Mouse (Mus musculus) kidney, embryonic 14.5 days (tissue): ENCODE data around the gene Btbd35f13. TPM values are rescaled to one million over a fixed set of nuclear protein-coding genes. Genes with fewer than 3 reads are reported as not detected.
"Not testable (repeated sequence)": the region's sequence is repeated elsewhere in the genome, so short reads cannot be mapped to it uniquely, and the experiment has no call there.

Source experiments
- ATAC-seq: fragments of 200-750 bp; cut with Nextera tagmentation; 2 replicates; pipeline ENCODE4 v1.8.0; 2017; ENCODE audit warnings: moderate number of reproducible peaks, mild to moderate bottlenecking, moderate TSS enrichment, moderate library complexity; ENCODE audit not compliant: low FRiP score, low TSS enrichment
- H3K27ac ChIP-seq: fragments of 300-500 bp; sonication (generic); 2 replicates; pipeline ENCODE4 v1.5.1; 2014; ENCODE audit warnings: low read depth, mild to moderate bottlenecking, low read length, moderate library complexity, mixed read lengths
- H3K27me3 ChIP-seq: fragments of 300-500 bp; sonication (generic); 2 replicates; pipeline ENCODE4 v1.6.1; 2014; ENCODE audit warnings: mild to moderate bottlenecking, low read length; ENCODE audit not compliant: control insufficient read depth, insufficient read depth
- H3K36me3 ChIP-seq: fragments of 300-500 bp; sonication (generic); 2 replicates; pipeline ENCODE4 v1.6.1; 2014; ENCODE audit warnings: low read length, mixed read lengths; ENCODE audit not compliant: control insufficient read depth, insufficient read depth
- H3K4me1 ChIP-seq: fragments of 300-500 bp; sonication (generic); 2 replicates; pipeline ENCODE4 v1.6.1; 2014; ENCODE audit warnings: low read length, mixed read lengths; ENCODE audit not compliant: control insufficient read depth, insufficient read depth
- H3K4me2 ChIP-seq: fragments of 300-500 bp; sonication (generic); replicated peaks from 2 replicates; pipeline ENCODE4 v1.6.1; 2014; ENCODE audit warnings: low read depth, mild to moderate bottlenecking, low read length
- H3K4me3 ChIP-seq: fragments of 300-500 bp; sonication (generic); 2 replicates; pipeline ENCODE4 v1.5.1; 2014; ENCODE audit warnings: mild to moderate bottlenecking, low read length
- H3K9ac ChIP-seq: fragments of 300-500 bp; sonication (generic); 2 replicates; pipeline ENCODE4 v1.6.1; 2014; ENCODE audit warnings: low read depth, mild to moderate bottlenecking, low read length, moderate library complexity
- H3K9me3 ChIP-seq: fragments of 300-500 bp; sonication (generic); 2 replicates; pipeline ENCODE4 v1.6.1; 2016; ENCODE audit warnings: low read length; ENCODE audit not compliant: control insufficient read depth
- WGBS: fragments of 180-500 bp; shearing (Covaris S2); extraction: QIAGEN DNeasy Blood & Tissue Kit; methylation state at CpG from one replicate; pipeline ENCODE4 v1.1.7; 2014; 5-methylcytosine and 5-hydroxymethylcytosine counted together
- polyA plus RNA-seq: library from polyadenylated mRNA; unstranded; fragments of >200 nt; fragmentation: Nextera tagmentation; extraction: Ambion mirVana; gene quantifications from 2 replicates; pipeline ENCODE4 v1.2.1, GENCODE M21; 2014

The Btbd35f13 gene
- polyA plus RNA-seq = not detected in 2 replicates

- H3K4me3 ChIP-seq, H3K36me3 ChIP-seq, H3K4me1 ChIP-seq, H3K27ac ChIP-seq, H3K27me3 ChIP-seq, ATAC-seq, H3K9me3 ChIP-seq, H3K4me2 ChIP-seq, H3K9ac ChIP-seq: not testable (repeated sequence)
- WGBS = 73% methylated on average over 2 of the region's 3 CpGs
Observed at GRCm38 (mm10) chrX:33656872-33657271, at the start of gene Btbd35f13. Btbd35f13 (plus strand) TSS chrX:33657172.

GRCm38 (mm10) chrX:33702249-33702648, 45.3 kb downstream of the Btbd35f13 start, which contains the start of gene Btbd35f14:
Btbd35f14 (minus strand) TSS chrX:33702349.
- ATAC-seq, H3K36me3 ChIP-seq, H3K4me3 ChIP-seq, H3K27ac ChIP-seq, H3K4me2 ChIP-seq, H3K27me3 ChIP-seq, H3K9me3 ChIP-seq, H3K4me1 ChIP-seq, H3K9ac ChIP-seq: not testable (repeated sequence)
- no CpG with 5 or more reads among the region's 3 CpGs for WGBS

Other genes with a start within 250 kb of the Btbd35f13 start
- gene Btbd35f15, start 79.9 kb upstream of the Btbd35f13 start, polyA plus RNA-seq = not detected in 2 replicates
- not detected in 2 replicates for gene Btbd35f14, start 45.2 kb downstream of the Btbd35f13 start, polyA plus RNA-seq